Mouse (Mus musculus) CH12.LX (cell line): Measurements from ENCODE around the gene Pde1b.

ENCODE experiments used
- BHLHE40 ChIP-seq: IDR thresholded peaks from 2 replicates; pipeline ENCODE4 v1.6.1; 2011; ENCODE audit warnings: mild to moderate bottlenecking, low read depth, low read length, improper control_type of control experiment
- CHD2 ChIP-seq: IDR thresholded peaks from 2 replicates; pipeline ENCODE4 v1.6.1; 2011; ENCODE audit warnings: low read length, improper control_type of control experiment
- CTCF ChIP-seq, 2 experiments: IDR thresholded peaks in 1 of 2; conservative IDR thresholded peaks in 1 of 2; 2 replicates each; pipeline ENCODE4 v1.5.1; 2011 to 2012; ENCODE audit warnings: low read depth in 2 of 2, low read length in 2 of 2, improper control_type of control experiment in 1 of 2, inconsistent platforms in 1 of 2, mild to moderate bottlenecking in 1 of 2, moderate library complexity in 1 of 2
- ELF1 ChIP-seq: IDR thresholded peaks from 2 replicates; pipeline ENCODE4 v1.6.1; 2014; ENCODE audit warnings: low read depth, mild to moderate bottlenecking, inconsistent platforms, low read length, improper control_type of control experiment
- EP300 ChIP-seq: IDR thresholded peaks from 2 replicates; pipeline ENCODE4 v1.6.1; 2011; ENCODE audit warnings: low read length, improper control_type of control experiment
- MAFK ChIP-seq: IDR thresholded peaks from 2 replicates; pipeline ENCODE4 v1.6.1; 2011; ENCODE audit warnings: low read length, improper control_type of control experiment; ENCODE audit not compliant: insufficient replicate concordance
- MAZ ChIP-seq: IDR thresholded peaks from 2 replicates; pipeline ENCODE4 v1.6.1; 2012; ENCODE audit warnings: low read depth, mild to moderate bottlenecking, inconsistent platforms, low read length, improper control_type of control experiment, moderate library complexity
- MEF2A ChIP-seq: IDR thresholded peaks from 2 replicates; pipeline ENCODE4 v1.6.1; 2014; ENCODE audit warnings: low read depth, mild to moderate bottlenecking, inconsistent platforms, low read length, improper control_type of control experiment, borderline replicate concordance
- MYC ChIP-seq: IDR thresholded peaks from 2 replicates; pipeline ENCODE4 v1.6.1; 2011; ENCODE audit warnings: low read depth, mild to moderate bottlenecking, improper control_type of control experiment, low read length
- POLR2A ChIP-seq: IDR thresholded peaks from 2 replicates; pipeline ENCODE4 v1.6.1; 2011; ENCODE audit warnings: low read depth, mild to moderate bottlenecking, improper control_type of control experiment, low read length
- SMC3 ChIP-seq: IDR thresholded peaks from 2 replicates; pipeline ENCODE4 v1.6.1; 2011; ENCODE audit warnings: low read depth, low read length, improper control_type of control experiment
- TCF12 ChIP-seq: IDR thresholded peaks from 2 replicates; pipeline ENCODE4 v1.6.1; 2014; ENCODE audit warnings: low read depth, mild to moderate bottlenecking, inconsistent platforms, low read length, improper control_type of control experiment
- USF1 ChIP-seq: IDR thresholded peaks from 2 replicates; pipeline ENCODE4 v1.6.1; 2014; ENCODE audit warnings: low read depth, mild to moderate bottlenecking, inconsistent platforms, low read length, improper control_type of control experiment
- ZNF384 ChIP-seq: IDR thresholded peaks from 2 replicates; pipeline ENCODE4 v1.6.1; 2012; ENCODE audit warnings: low read depth, low read length, improper control_type of control experiment, inconsistent platforms

- TF ChIP-seq POLR2A (no peak), BHLHE40 (no peak), CTCF (conservative IDR thresholded peaks at IDR 0.05 in 1 of 2, IDR thresholded peaks at IDR 0.05 in 1 of 2; ENCODE audit: low read depth in 2 of 2, low read length in 2 of 2) (peak in 1 of 2 experiments; percentile 51; a peak in 2 of 4 replicates), MAFK (no peak), ELF1 (no peak), SMC3 (no peak), USF1 (no peak), MEF2A (no peak), EP300 (no peak), TCF12 (no peak), MAZ (no peak), CHD2 (no peak), ZNF384 (no peak), MYC (no peak)
Measured at GRCm38 (mm10) chr15:103482488-103482887, 20.3 kb upstream of the Pde1b start.
